Mouse (Mus musculus) ES-Bruce4 (cell line): ENCODE measurements at regions not wholly inside any gene's neighbourhood (a gene's known extent, or its start where the extent isn't known, plus 50 kb on each side); places are given as distances from the start of the nearest gene placed in this dataset.
A peak's percentile ranks its signal among the peaks of the same experiment; 100 is the strongest.

Experiments
- H3K27ac ChIP-seq: 2 replicates; pipeline ENCODE4 v1.5.1; 2012; ENCODE audit warnings: low read length, inconsistent platforms; ENCODE audit not compliant: insufficient read depth
- H3K27me3 ChIP-seq: 2 replicates; pipeline ENCODE4 v1.6.1; 2012; ENCODE audit warnings: mild to moderate bottlenecking, low read length, inconsistent platforms; ENCODE audit not compliant: control insufficient read depth, poor library complexity, insufficient read depth, severe bottlenecking
- H3K36me3 ChIP-seq: 2 replicates; pipeline ENCODE4 v1.6.1; 2012; ENCODE audit warnings: inconsistent platforms, mild to moderate bottlenecking, low read length, moderate library complexity; ENCODE audit not compliant: control insufficient read depth, poor library complexity, insufficient read depth, severe bottlenecking
- H3K4me1 ChIP-seq: one replicate; pipeline ENCODE4 v1.8.1; 2011; ENCODE audit warnings: low read length; ENCODE audit not compliant: control insufficient read depth, insufficient read depth
- H3K4me3 ChIP-seq: 2 replicates; pipeline ENCODE4 v1.5.1; 2011; ENCODE audit warnings: low read depth, mild to moderate bottlenecking, low read length
- H3K9ac ChIP-seq: 2 replicates; pipeline ENCODE4 v1.6.1; 2012; ENCODE audit warnings: low read depth, mild to moderate bottlenecking, inconsistent platforms; ENCODE audit not compliant: poor library complexity, severe bottlenecking
- H3K9me3 ChIP-seq: replicated peaks from 2 replicates; pipeline ENCODE4 v1.6.1; 2012; ENCODE audit warnings: mild to moderate bottlenecking, low read length, inconsistent platforms; ENCODE audit not compliant: control insufficient read depth, poor library complexity, insufficient read depth, severe bottlenecking
- CTCF ChIP-seq: IDR thresholded peaks from one replicate; pipeline ENCODE4 v1.8.1; 2011; ENCODE audit warnings: low read depth, low read length
- EP300 ChIP-seq: IDR thresholded peaks from 2 replicates; pipeline ENCODE4 v1.6.1; 2011; ENCODE audit warnings: low read depth, low read length; ENCODE audit not compliant: insufficient read depth
- POLR2A ChIP-seq: IDR thresholded peaks from one replicate; pipeline ENCODE4 v1.8.1; 2011; ENCODE audit warnings: low read length; ENCODE audit not compliant: insufficient read depth

DNA sequence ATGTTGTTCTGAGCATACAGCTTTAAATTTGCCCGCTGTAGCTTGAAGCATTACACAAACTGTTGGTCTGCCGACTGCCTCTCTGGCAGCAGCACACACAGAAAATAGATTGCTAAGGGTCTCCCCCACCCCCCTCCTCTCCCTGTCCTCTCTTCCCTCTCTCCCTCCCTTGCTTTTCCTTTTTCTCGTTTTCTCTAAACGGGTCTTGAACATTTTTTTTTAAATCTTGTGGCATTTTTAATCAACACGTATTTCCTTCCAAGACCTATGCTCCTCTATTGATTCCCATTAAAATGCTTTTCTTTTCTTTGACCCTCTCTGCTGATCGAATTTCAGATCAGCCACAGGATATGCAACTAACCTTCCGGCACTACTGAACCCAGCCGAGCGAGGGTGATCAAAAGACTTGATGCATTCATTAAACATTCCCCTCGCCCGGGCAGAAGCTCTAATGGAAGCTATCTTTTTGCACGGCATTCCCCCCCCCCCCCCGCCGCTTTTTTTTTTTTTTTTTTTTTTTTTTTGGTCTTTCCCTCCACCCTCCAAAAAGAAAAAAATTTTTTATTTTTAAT is 86.9 kb upstream of the Arid1b start:
- Histone ChIP-seq H3K9ac (peak overlapping the region; percentile 95), H3K4me1 (no peaks in the 10 kb centered on the region), H3K4me3 (peak overlapping the region; percentile 20; the same call in 1 of the 2 replicates), H3K27me3 (no peaks in the 10 kb centered on the region), H3K36me3 (no peaks in the 10 kb centered on the region), H3K27ac (peak overlapping the region; percentile 44), H3K9me3 (no peaks in the 10 kb centered on the region)
- TF ChIP-seq EP300 (no peak), CTCF (no peak), POLR2A (no peak)

DNA sequence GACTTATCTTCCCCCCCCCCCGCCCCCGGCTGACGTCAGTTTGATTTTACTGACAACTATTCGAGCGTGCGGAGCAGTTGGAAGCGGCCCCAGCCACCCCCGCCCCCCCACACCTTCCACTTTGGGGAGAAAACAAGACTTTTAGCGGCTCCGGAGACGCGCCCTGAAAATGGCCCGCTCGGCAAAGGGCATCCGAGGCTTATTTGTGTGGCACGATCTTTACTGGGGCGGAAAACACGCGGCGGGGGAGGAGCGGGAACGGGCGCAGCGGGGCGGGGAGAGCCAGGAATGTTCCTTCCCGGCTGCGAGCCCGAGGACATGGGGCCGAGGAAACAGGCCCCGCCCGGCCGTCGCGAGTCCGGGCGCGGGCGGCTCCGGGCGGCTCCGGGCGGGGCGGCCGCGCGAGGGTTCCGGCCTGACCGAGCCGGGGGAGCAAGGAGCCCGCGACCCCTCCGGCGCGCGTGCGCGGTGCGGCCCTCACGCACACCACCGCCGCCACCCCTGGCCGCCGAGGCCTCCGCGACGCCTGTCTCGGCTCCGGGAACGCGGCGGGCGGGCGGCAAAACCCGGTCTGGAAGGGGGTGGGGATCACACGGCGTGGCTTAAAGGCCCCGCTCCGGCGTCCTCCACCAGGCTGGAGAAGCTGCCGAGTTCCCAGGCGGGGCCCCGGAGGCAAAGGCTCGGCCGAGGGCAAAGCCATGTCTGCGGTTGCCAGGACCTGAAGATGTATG is 86.1 kb upstream of the Arid1b start:
- peak overlapping the region; percentile 77; the same call in 1 of the 2 replicates for H3K27ac ChIP-seq
- H3K4me1 ChIP-seq, result no peaks in the 10 kb centered on the region
- H3K9me3 ChIP-seq, result no peaks in the 10 kb centered on the region
- no peaks in the 10 kb centered on the region for H3K27me3 ChIP-seq
- TF ChIP-seq CTCF (no peak), POLR2A (no peak), EP300 (no peak)
- peak overlapping the region; percentile 95 for H3K9ac ChIP-seq
- peak overlapping the region; percentile 93 for H3K4me3 ChIP-seq
- no peaks in the 10 kb centered on the region for H3K36me3 ChIP-seq

- peak overlapping the region; percentile 95 for H3K9ac ChIP-seq
- no peak overlapping the region for H3K27ac ChIP-seq
- H3K4me3 ChIP-seq, result peak overlapping the region; percentile 64
- H3K36me3 ChIP-seq, result no peaks in the 10 kb centered on the region
- no peaks in the 10 kb centered on the region for H3K9me3 ChIP-seq
- H3K4me1 ChIP-seq, result no peaks in the 10 kb centered on the region
- TF ChIP-seq EP300 (no peak), CTCF (no peak), POLR2A (no peak)
- no peaks in the 10 kb centered on the region for H3K27me3 ChIP-seq
Observed at GRCm38 (mm10) chr17:4908572-4908965, 85.6 kb upstream of the Arid1b start.

DNA sequence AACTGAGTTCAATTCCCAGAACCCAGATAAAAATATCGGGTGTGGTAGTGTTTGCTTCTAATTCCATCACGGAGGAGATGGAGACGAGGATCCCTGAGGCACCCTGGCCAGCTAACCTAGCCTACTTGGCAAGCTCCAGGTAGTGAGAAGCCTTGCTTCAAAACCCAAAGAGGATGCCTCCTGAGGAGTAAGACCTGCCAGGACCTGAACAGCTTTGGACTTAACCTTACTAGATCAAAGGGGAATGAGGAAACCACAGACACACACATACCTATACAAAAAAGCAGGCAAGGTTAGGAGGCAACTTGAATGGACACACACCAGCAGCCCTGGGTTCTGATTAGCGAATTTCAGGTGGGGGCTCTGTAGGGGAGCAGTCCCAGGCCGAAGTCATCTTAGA is 84.0 kb upstream of the Arid1b start:
- Histone ChIP-seq H3K36me3 (no peaks in the 10 kb centered on the region), H3K27me3 (no peaks in the 10 kb centered on the region), H3K4me1 (no peaks in the 10 kb centered on the region), H3K27ac (no peak overlapping the region), H3K9me3 (no peaks in the 10 kb centered on the region), H3K4me3 (no peak overlapping the region), H3K9ac (no peak overlapping the region)
- TF ChIP-seq CTCF (no peak), POLR2A (no peak), EP300 (no peak)

GRCm38 (mm10) chr17:4913001-4913400 is 81.1 kb upstream of the Arid1b start:
- TF ChIP-seq CTCF, result no peak
- TF ChIP-seq EP300, result no peak
- no peak for TF ChIP-seq POLR2A
- no peak overlapping the region for H3K27ac ChIP-seq
- H3K27me3 ChIP-seq, result no peaks in the 10 kb centered on the region
- H3K4me1 ChIP-seq, result no peaks in the 10 kb centered on the region
- H3K36me3 ChIP-seq, result no peaks in the 10 kb centered on the region
- no peak overlapping the region for H3K9ac ChIP-seq
- no peak overlapping the region for H3K4me3 ChIP-seq
- no peaks in the 10 kb centered on the region for H3K9me3 ChIP-seq

- Histone ChIP-seq H3K4me3 (no peak overlapping the region), H3K27ac (no peak overlapping the region), H3K9ac (no peak overlapping the region), H3K4me1 (no peaks in the 10 kb centered on the region), H3K9me3 (no peaks in the 10 kb centered on the region), H3K27me3 (no peaks in the 10 kb centered on the region; the same call in 1 of the 2 replicates), H3K36me3 (no peaks in the 10 kb centered on the region)
- TF ChIP-seq CTCF (no peak), POLR2A (no peak), EP300 (no peak)
Observed at GRCm38 (mm10) chr17:4919866-4920495, 74.2 kb upstream of the Arid1b start.
